Mouse (Mus musculus): ENCODE data around the gene Fam131b.

DNA sequence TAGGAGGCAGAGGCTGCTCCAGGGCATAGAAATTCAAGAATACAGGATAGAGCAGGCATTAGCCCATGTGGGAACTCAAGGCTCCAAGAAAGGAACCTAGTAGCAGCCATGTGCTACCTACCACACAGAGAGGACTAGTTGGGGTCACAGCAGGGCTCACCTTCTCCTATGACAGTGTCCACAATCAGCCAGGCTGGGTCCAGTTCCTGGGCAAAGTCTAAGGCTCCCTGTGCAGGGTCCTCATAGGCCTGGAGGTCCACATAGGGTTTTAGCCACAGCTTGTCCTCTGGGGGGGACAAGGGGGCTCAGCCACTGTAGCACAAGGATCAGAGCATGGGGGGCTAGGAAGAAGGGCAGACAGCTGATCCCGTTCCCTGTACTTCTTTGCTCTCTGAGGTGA lies 38.1 kb upstream of the Fam131b start:
- TF ChIP-seq POLR2A (IDR thresholded peaks at IDR 0.05; ENCODE audit: insufficient read depth, low read length) (no peak), EP300 (IDR thresholded peaks at IDR 0.05; ENCODE audit: insufficient read depth, low read depth, low read length) (no peak), CTCF (IDR thresholded peaks at IDR 0.05; ENCODE audit: low read depth, low read length) (no peak)
